Mouse (Mus musculus) CD4-positive, CD25-positive, alpha-beta regulatory T cell, adult 2 months (primary cell): ENCODE data around the gene Ppp4r4.
A peak's percentile ranks its signal among the peaks of the same experiment; 100 is the strongest.
"Not testable (repeated sequence)": the region's sequence is repeated elsewhere in the genome, so short reads cannot be mapped to it uniquely, and the experiment has no call there.

ENCODE experiments used
- DNase-seq: peaks from one replicate; pipeline ENCODE4 v3.0.0-alpha.2; 2012; ENCODE audit warnings: low read depth, low spot score

Ppp4r4 gene

GRCm38 (mm10) chr12:103532020-103532648 lies at the start of gene Ppp4r4:
Ppp4r4 (plus strand) TSS chr12:103532283.
- DNase-seq = peak; percentile 96

- DNase-seq = no peak
These were observed 49.3 kb upstream of the Ppp4r4 start for GRCm38 (mm10) chr12:103482781-103483180.

GRCm38 (mm10) chr12:103484200-103484972 lies 47.7 kb upstream of the Ppp4r4 start:
- not testable (repeated sequence) for DNase-seq

GRCm38 (mm10) chr12:103486726-103487125 lies 45.4 kb upstream of the Ppp4r4 start:
- DNase-seq = no peak

GRCm38 (mm10) chr12:103487276-103487675 lies 44.8 kb upstream of the Ppp4r4 start:
- DNase-seq = no peak

GRCm38 (mm10) chr12:103487750-103488149 lies 44.3 kb upstream of the Ppp4r4 start:
- no peak for DNase-seq

GRCm38 (mm10) chr12:103491091-103491730 lies 40.9 kb upstream of the Ppp4r4 start:
- DNase-seq = peak; percentile 15

- peak; percentile 92 for DNase-seq
These were observed 39.3 kb upstream of the Ppp4r4 start for GRCm38 (mm10) chr12:103492767-103493166.

- peak; percentile 86 for DNase-seq
These were observed 37.6 kb upstream of the Ppp4r4 start for GRCm38 (mm10) chr12:103494486-103494885.

- DNase-seq = no peak
These were observed 33.3 kb upstream of the Ppp4r4 start for GRCm38 (mm10) chr12:103498768-103499167.

GRCm38 (mm10) chr12:103499261-103499660 lies 32.8 kb upstream of the Ppp4r4 start:
- DNase-seq = no peak

GRCm38 (mm10) chr12:103503300-103503699 lies 28.8 kb upstream of the Ppp4r4 start:
- no peak for DNase-seq

- no peak for DNase-seq
These were observed 27.7 kb upstream of the Ppp4r4 start for GRCm38 (mm10) chr12:103504402-103504801.

- DNase-seq = no peak
These were observed 23.7 kb upstream of the Ppp4r4 start for GRCm38 (mm10) chr12:103508346-103508745.

- DNase-seq = no peak
These were observed 22.2 kb upstream of the Ppp4r4 start for GRCm38 (mm10) chr12:103509893-103510292.

- DNase-seq = no peak
These were observed 20.5 kb upstream of the Ppp4r4 start for GRCm38 (mm10) chr12:103511586-103511985.

- no peak for DNase-seq
These were observed 19.0 kb upstream of the Ppp4r4 start for GRCm38 (mm10) chr12:103513039-103513438.

GRCm38 (mm10) chr12:103513451-103513871 lies 18.6 kb upstream of the Ppp4r4 start:
- DNase-seq = no peak

- no peak for DNase-seq
These were observed 17.7 kb upstream of the Ppp4r4 start for GRCm38 (mm10) chr12:103514354-103514753.

- DNase-seq = no peak
These were observed 16.4 kb upstream of the Ppp4r4 start for GRCm38 (mm10) chr12:103515638-103516037.

- DNase-seq = no peak
These were observed 13.4 kb upstream of the Ppp4r4 start for GRCm38 (mm10) chr12:103518640-103519039.

GRCm38 (mm10) chr12:103530596-103530995 lies 1.5 kb upstream of the Ppp4r4 start:
- DNase-seq = no peak
